Mouse (Mus musculus) hindbrain, embryonic 15.5 days (tissue): ENCODE data around the gene Det1. TPM values are rescaled to one million over a fixed set of nuclear protein-coding genes. Genes with fewer than 3 reads are reported as not detected.

Experiments used
- ATAC-seq: fragments of 200-750 bp; cut with Nextera tagmentation; 2 replicates; pipeline ENCODE4 v1.8.0; 2017; ENCODE audit warnings: low read depth, moderate number of reproducible peaks, moderate TSS enrichment; ENCODE audit not compliant: low FRiP score
- H3K27ac ChIP-seq: fragments of 300-500 bp; sonication (generic); replicated peaks from 2 replicates; pipeline ENCODE4 v1.5.1; 2015; ENCODE audit warnings: mild to moderate bottlenecking, inconsistent platforms
- H3K27me3 ChIP-seq: fragments of 300-500 bp; sonication (generic); 2 replicates; pipeline ENCODE4 v1.6.1; 2015; ENCODE audit warnings: control low read depth, inconsistent platforms
- H3K36me3 ChIP-seq: fragments of 300-500 bp; sonication (generic); 2 replicates; pipeline ENCODE4 v1.6.1; 2015; ENCODE audit warnings: control low read depth, inconsistent platforms
- H3K4me1 ChIP-seq: fragments of 300-500 bp; sonication (generic); replicated peaks from 2 replicates; pipeline ENCODE4 v1.6.1; 2015; ENCODE audit warnings: control low read depth, inconsistent platforms
- H3K4me2 ChIP-seq: fragments of 300-500 bp; sonication (generic); 2 replicates; pipeline ENCODE4 v1.6.1; 2015; ENCODE audit warnings: moderate library complexity, mild to moderate bottlenecking, inconsistent platforms
- H3K4me3 ChIP-seq: fragments of 300-500 bp; sonication (generic); 2 replicates; pipeline ENCODE4 v1.5.1; 2015; ENCODE audit warnings: mild to moderate bottlenecking, inconsistent platforms
- H3K9ac ChIP-seq: fragments of 300-500 bp; sonication (generic); 2 replicates; pipeline ENCODE4 v1.6.1; 2015; ENCODE audit warnings: inconsistent platforms
- H3K9me3 ChIP-seq: fragments of 300-500 bp; sonication (generic); 2 replicates; pipeline ENCODE4 v1.6.1; 2016; ENCODE audit warnings: control low read depth, inconsistent platforms
- WGBS: fragments of 180-500 bp; shearing (Covaris S2); methylation state at CpG from one replicate; pipeline ENCODE4 v1.1.7; 2015; 5-methylcytosine and 5-hydroxymethylcytosine counted together
- polyA plus RNA-seq: library from polyadenylated mRNA; unstranded; fragments of >200 nt; fragmentation: Nextera tagmentation; extraction: Ambion mirVana; gene quantifications from 2 replicates; pipeline ENCODE4 v1.2.1, GENCODE M21; 2015

Gene Det1
- polyA plus RNA-seq, 1 experiment from 2014 or later, result 13.0 TPM

- Histone ChIP-seq H3K4me3 (peak overlapping the region; percentile 56), H3K9me3 (no peaks in the 10 kb centered on the region), H3K36me3 (no peaks in the 10 kb centered on the region), H3K27ac (peak overlapping the region; percentile 81), H3K27me3 (no peaks in the 10 kb centered on the region), H3K4me2 (peak overlapping the region; percentile 67), H3K9ac (peak overlapping the region; percentile 67), H3K4me1 (peaks cover 45% of the 10 kb centered on the region)
- WGBS, result 2% methylated on average over 23 of the region's 23 CpGs
- ATAC-seq, result peak; percentile 71
These were observed 35.4 kb upstream of the Det1 start for GRCm38 (mm10) chr7:78882469-78882837.

DNA sequence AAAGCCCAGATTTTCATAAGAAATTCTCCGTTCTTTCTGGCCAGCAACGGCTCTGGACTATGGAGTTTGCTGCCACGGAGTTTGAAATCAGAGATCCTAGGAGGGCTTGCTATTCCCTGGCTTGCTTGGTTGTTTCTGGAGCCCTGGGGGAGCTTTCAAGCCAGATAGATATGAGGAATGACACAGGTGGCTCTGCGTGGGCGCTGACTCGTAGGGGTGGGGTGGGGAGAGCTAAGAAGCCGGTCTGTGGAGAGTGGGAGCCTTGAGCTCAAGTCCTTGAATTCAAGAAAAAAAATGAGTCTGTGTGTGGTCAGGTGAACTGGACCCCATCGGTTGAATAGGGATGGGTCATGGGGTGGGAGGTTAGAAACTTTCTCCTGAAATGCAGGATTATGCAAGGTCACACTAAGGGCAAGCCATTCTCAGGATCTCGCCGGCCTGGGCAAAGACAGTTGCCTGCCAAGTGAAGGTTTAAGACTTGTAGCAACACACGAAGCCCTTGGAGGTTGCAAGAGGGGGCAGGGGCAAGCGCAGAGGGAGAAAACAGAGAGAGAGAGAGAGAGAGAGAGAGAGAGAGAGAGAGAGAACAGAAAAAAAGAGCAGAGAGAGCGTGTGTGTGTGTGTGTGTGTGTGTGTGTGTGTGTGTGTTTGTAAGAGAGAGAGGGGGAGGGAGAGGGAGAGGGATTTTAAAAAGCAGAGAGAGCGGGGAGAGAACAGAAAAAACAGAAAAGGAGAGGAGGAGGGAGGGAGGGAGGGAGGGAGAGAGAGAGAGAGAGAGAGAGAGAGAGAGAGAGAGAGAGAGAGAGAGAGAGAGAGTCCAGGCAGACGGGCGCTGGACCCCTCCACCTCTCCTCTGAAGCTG, 34.8 kb upstream of the Det1 start:
- Histone ChIP-seq H3K9me3 (no peaks in the 10 kb centered on the region), H3K9ac (peak overlapping the region; percentile 67), H3K4me1 (peaks cover 39% of the 10 kb centered on the region), H3K4me2 (peak overlapping the region; percentile 67), H3K36me3 (no peaks in the 10 kb centered on the region), H3K27ac (peak overlapping the region; percentile 81), H3K27me3 (no peaks in the 10 kb centered on the region), H3K4me3 (peak overlapping the region; percentile 56)
- 7% methylated on average over 14 of the region's 16 CpGs for WGBS
- no peak for ATAC-seq

DNA sequence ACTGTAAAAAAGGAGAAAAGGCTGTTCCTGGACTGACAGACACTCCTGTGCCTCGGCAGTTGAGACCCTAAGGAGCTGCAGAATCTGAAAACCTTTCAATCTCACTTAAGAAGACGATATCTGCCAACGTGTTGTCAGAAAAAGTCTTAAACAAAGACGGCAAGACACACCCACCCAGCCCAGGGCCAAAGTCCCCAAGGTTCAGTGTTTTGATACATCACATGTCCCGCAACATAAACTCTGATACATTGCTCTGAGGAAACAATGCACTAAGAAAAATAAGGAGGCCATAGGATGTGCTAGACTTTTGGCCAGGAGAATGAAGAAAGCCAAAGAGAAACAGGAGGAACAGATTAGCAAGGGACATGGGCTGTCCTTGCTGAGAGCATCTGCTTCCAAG, 25.8 kb upstream of the Det1 start:
- Histone ChIP-seq H3K4me1 (no peaks in the 10 kb centered on the region), H3K9me3 (no peaks in the 10 kb centered on the region), H3K4me2 (no peak overlapping the region), H3K27ac (no peak overlapping the region), H3K27me3 (no peaks in the 10 kb centered on the region), H3K4me3 (no peak overlapping the region), H3K9ac (no peak overlapping the region), H3K36me3 (no peaks in the 10 kb centered on the region)
- ATAC-seq, result no peak
- WGBS, result 79% methylated on average over 5 of the region's 5 CpGs

DNA sequence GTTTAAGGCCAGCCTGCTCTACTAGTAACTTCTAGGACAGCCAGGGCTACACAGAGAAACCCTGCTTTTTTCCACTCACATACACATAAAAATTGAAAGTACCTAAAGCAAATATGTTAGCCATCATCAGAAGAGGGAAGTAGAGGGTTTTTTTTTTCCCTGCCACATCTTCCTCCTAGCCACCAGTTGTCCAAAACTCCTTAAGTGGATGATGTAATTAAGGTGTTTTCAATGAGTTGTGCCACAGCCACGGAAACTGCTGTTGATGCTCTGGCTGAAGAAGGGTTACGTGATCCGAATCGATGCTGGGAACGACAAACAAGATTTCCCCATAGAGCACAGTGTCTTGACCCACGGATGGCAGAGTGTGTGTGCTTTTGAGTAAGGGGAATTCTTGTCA, 25.3 kb upstream of the Det1 start:
- H3K9me3 ChIP-seq, result no peaks in the 10 kb centered on the region
- no peak overlapping the region for H3K9ac ChIP-seq
- H3K4me1 ChIP-seq, result no peaks in the 10 kb centered on the region
- H3K27ac ChIP-seq, result no peak overlapping the region
- H3K4me3 ChIP-seq, result no peak overlapping the region
- no peak overlapping the region for H3K4me2 ChIP-seq
- no peak for ATAC-seq
- H3K36me3 ChIP-seq, result no peaks in the 10 kb centered on the region
- no peaks in the 10 kb centered on the region for H3K27me3 ChIP-seq
- 78% methylated on average over 6 of the region's 6 CpGs for WGBS

DNA sequence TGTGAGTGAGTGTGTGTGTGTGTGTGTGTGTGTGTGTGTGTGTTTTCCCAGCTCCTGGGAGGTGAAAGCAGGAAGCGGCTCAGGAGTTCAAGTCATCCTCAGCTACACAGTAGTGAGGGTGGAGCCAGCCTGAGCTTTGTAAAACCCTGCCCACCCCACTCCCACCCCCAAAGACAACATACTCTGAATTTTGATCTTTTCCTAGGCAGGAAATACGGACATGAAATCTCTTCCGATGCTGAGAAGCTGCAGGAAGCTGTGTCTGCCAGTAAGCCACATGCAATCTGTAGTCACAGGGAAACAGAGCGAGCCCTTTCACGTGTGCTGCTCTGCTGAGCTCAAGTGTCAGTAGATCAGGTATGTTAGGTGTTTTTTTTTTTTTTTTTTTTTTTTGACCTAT, 21.7 kb upstream of the Det1 start:
- no peak for ATAC-seq
- Histone ChIP-seq H3K9me3 (no peaks in the 10 kb centered on the region), H3K27ac (no peak overlapping the region), H3K27me3 (no peaks in the 10 kb centered on the region), H3K36me3 (no peaks in the 10 kb centered on the region), H3K4me3 (no peak overlapping the region), H3K4me1 (no peaks in the 10 kb centered on the region), H3K4me2 (no peak overlapping the region), H3K9ac (no peak overlapping the region)
- 77% methylated on average over 4 of the region's 5 CpGs for WGBS

DNA sequence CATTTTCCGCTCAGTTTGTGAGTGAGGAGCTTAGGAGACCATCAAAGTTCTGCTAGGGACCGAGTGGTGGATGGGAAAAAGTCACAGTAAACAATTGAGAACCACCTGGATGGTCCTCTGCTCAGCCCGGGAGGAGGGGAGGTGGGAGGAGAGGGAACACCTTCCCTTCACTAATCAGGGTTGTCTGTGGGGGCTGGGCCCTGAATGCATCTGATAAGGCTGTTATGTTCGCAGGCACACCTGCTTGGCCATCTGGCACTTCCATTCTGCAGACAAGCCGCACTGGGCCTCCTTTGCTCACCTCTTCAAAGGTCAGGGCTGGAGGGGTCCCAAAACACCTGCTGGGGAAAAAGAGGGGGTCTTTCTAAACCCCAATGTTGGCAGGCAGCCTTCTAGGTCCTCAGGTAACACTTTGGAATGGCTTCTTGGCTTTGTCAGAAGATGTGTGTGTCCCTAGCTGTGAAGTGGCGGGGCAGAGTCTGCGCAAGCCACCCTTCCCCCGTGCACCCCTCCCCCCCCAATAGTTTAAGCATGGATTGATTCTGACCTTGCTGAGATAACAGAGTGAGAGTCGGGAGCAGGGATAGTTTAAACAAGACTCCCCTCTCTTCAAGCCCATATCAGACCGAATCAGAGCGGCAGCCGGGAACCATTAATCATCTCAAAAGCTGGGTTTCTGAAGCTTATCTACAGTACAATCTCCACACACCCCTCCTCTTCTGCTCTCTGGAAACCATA, 18.3 kb upstream of the Det1 start:
- H3K27ac ChIP-seq, result no peak overlapping the region
- no peak overlapping the region for H3K4me3 ChIP-seq
- no peak overlapping the region for H3K9ac ChIP-seq
- no peaks in the 10 kb centered on the region for H3K4me1 ChIP-seq
- H3K4me2 ChIP-seq, result no peak overlapping the region
- H3K36me3 ChIP-seq, result no peaks in the 10 kb centered on the region
- H3K27me3 ChIP-seq, result no peaks in the 10 kb centered on the region
- WGBS, result 66% methylated on average over 12 of the region's 12 CpGs
- H3K9me3 ChIP-seq, result no peaks in the 10 kb centered on the region
- ATAC-seq, result no peak

GRCm38 (mm10) chr7:78864446-78864802, 17.4 kb upstream of the Det1 start:
- H3K4me3 ChIP-seq, result no peak overlapping the region
- H3K4me2 ChIP-seq, result no peak overlapping the region
- H3K27me3 ChIP-seq, result no peaks in the 10 kb centered on the region
- no peak overlapping the region for H3K9ac ChIP-seq
- ATAC-seq, result no peak
- 83% methylated on average over 4 of the region's 4 CpGs for WGBS
- no peak overlapping the region for H3K27ac ChIP-seq
- no peaks in the 10 kb centered on the region for H3K36me3 ChIP-seq
- no peaks in the 10 kb centered on the region for H3K9me3 ChIP-seq
- no peaks in the 10 kb centered on the region for H3K4me1 ChIP-seq

DNA sequence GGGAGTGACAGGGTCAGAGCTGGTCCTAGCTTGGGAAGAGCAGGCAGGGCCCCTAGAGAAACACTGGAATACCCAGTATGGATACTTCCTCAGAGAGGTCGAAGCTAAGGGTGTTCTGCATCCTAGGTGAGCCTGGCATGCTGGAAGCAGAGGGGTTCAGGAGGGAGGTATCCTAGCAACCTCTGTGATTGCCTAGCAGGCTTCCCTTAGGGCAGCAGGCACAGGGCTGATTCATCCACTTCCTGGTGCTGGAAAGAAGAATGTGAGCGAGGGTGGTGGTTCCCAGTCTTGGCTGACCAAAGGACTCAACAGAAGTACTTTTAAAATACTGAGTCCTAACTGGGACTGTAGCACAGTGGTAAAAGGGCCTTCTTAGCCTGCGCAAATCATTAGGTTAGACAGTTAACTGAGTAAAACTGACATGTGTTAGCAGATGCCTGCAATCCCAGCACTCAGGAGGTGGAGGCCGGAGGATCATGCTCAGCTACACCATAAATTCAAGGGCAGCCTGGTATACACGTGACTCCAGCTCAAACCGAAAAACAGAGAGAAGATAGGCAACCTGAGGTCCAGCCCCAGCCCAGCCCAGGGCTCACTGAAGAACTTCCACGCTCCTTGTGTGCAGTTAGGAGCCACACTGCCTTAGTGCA, 16.9 kb upstream of the Det1 start:
- WGBS, result 72% methylated on average over 7 of the region's 7 CpGs
- no peak for ATAC-seq
- Histone ChIP-seq H3K9ac (no peak overlapping the region), H3K4me1 (no peaks in the 10 kb centered on the region), H3K27ac (no peak overlapping the region), H3K27me3 (no peaks in the 10 kb centered on the region), H3K4me3 (no peak overlapping the region), H3K9me3 (no peaks in the 10 kb centered on the region), H3K36me3 (no peaks in the 10 kb centered on the region), H3K4me2 (no peak overlapping the region)

DNA sequence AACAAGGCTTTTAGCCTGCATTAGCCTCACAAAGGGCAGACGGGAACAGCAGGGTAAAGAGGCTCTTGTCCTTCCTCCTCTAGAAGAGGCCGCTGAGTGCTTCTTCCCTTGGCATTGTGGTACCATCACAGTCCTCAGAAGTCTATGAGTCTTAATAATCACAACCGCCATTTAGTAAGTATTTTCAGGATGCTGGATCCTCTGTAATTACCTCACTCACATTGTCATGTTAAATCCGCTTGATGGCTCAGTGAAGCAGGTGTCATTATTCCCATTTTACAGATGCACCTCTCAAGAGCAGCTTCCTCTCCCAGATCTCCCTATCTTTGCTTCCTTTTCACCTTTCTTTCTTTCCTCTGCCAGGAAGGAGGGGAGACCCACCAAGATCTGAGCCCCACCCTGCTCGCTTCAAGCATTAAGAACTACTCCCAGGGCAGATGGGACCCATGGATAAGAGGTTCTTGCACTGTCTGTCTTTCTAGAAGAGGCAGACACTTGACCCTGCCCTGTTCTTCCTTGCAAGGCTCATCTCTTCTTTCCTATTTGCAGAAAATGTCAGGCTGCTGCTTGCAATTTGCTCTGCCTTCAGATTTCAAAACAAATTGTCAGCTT, 8.1 kb upstream of the Det1 start:
- Histone ChIP-seq H3K4me3 (no peak overlapping the region), H3K9me3 (no peaks in the 10 kb centered on the region), H3K36me3 (no peaks in the 10 kb centered on the region), H3K27me3 (no peaks in the 10 kb centered on the region), H3K4me1 (no peaks in the 10 kb centered on the region), H3K4me2 (no peak overlapping the region), H3K9ac (no peak overlapping the region), H3K27ac (no peak overlapping the region)
- no peak for ATAC-seq
- 65% methylated on average over 5 of the region's 5 CpGs for WGBS

DNA sequence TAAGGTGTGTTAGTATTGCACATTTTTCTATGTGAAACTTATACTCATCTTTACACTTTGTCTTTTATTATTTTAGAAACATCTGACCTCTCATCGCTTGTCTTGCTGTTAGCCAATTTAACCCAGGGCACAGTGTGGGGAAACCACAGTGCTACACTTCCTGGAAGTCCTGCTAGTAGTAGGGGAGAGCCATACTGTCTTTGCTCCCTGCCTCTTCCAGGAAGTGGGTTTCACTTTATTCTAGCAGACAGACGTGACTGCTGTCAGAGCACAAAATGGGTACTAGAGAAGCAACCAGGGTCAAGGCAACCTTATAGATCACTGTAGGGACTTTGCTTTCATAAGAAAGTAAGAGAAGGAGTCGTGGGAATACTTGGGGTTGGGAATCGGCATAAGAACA, 7.0 kb upstream of the Det1 start:
- Histone ChIP-seq H3K27me3 (no peaks in the 10 kb centered on the region), H3K4me1 (no peaks in the 10 kb centered on the region), H3K4me3 (no peak overlapping the region), H3K27ac (no peak overlapping the region), H3K9me3 (no peaks in the 10 kb centered on the region), H3K36me3 (no peaks in the 10 kb centered on the region), H3K4me2 (no peak overlapping the region), H3K9ac (no peak overlapping the region)
- 74% methylated on average over 4 of the region's 4 CpGs for WGBS
- no peak for ATAC-seq

DNA sequence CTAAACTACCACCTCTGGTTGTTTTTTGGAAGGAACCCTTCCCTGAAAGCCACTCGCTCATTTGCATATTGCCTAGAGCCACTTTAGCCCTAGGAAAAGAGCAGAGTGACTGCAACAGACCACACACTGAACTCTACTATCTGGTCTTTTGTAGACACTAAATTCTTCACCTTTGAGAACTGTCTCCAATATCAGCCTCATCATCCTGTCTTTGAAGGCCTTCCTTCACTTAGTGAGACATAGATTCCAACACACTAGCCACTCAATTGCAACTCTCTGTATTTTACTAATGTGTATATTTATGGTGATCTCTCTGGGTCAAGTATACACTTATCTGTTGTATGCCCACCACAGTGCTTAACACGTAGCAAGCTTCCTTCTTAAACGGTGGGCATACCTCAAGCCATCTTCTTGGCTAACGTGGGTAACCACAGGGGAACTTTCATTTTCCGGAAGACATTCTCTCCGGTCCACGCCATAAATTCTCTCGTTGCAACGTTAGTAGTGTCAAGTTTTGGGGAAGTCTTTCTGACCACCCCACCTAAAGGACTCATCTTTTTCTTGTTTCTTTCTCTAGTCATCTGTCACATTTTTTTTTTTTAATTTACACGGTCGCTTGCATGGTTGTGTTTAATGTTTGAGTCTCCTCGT, 872 bp downstream of the Det1 start:
- peak overlapping the region; percentile 86; the same call in 1 of the 2 replicates for H3K27ac ChIP-seq
- peaks cover 22% of the 10 kb centered on the region for H3K36me3 ChIP-seq
- peak overlapping the region; percentile 77 for H3K4me3 ChIP-seq
- H3K9ac ChIP-seq, result peak overlapping the region; percentile 81
- no peaks in the 10 kb centered on the region for H3K27me3 ChIP-seq
- peak overlapping the region; percentile 58 for H3K4me2 ChIP-seq
- H3K4me1 ChIP-seq, result peaks cover 12% of the 10 kb centered on the region
- H3K9me3 ChIP-seq, result no peaks in the 10 kb centered on the region
- WGBS, result 34% methylated on average over 12 of the region's 12 CpGs
- no peak for ATAC-seq
